Mouse (Mus musculus): ENCODE data around the gene Tmco4. TPM values are rescaled to one million over a fixed set of nuclear protein-coding genes. Genes with fewer than 3 reads are reported as not detected.

Gene Tmco4
- polyA plus RNA-seq, 1 experiment from 2014 or later = 1.3 TPM

DNA sequence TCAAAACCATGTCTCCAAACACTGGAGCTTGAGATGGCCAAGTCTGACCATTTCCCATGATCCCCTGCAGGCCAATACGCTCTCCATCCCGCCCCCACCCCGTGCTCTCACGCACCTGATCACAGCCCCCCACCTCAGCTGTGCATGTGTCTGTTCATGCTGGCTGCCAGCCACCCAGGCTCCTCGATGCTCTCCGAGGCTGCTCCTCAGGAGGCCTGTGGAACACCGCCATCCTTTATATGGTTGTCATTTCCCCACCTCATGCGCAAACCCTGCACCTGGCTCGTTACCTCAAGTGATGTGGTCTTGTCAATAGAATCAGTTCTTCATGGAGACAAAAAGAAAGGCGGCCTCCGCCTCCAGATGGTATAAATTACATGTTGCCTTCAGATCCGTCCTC is 59.8 kb downstream of the Tmco4 start:
- peaks cover 27% of the 10 kb centered on the region for H3K4me1 ChIP-seq (replicated peaks)
- no peak for ATAC-seq (ENCODE audit: low FRiP score)
- peaks cover 23% of the 10 kb centered on the region for H3K27me3 ChIP-seq
- H3K36me3 ChIP-seq = no peaks in the 10 kb centered on the region
- H3K9ac ChIP-seq = no peak overlapping the region
- no peak overlapping the region for H3K4me3 ChIP-seq
- WGBS = 72% methylated on average over 12 of the region's 12 CpGs
- H3K27ac ChIP-seq = 0 out of 2 replicates have a peak overlapping the region, but pooled peaks have one; percentile 35
- H3K4me2 ChIP-seq = no peak overlapping the region
- no peaks in the 10 kb centered on the region for H3K9me3 ChIP-seq

DNA sequence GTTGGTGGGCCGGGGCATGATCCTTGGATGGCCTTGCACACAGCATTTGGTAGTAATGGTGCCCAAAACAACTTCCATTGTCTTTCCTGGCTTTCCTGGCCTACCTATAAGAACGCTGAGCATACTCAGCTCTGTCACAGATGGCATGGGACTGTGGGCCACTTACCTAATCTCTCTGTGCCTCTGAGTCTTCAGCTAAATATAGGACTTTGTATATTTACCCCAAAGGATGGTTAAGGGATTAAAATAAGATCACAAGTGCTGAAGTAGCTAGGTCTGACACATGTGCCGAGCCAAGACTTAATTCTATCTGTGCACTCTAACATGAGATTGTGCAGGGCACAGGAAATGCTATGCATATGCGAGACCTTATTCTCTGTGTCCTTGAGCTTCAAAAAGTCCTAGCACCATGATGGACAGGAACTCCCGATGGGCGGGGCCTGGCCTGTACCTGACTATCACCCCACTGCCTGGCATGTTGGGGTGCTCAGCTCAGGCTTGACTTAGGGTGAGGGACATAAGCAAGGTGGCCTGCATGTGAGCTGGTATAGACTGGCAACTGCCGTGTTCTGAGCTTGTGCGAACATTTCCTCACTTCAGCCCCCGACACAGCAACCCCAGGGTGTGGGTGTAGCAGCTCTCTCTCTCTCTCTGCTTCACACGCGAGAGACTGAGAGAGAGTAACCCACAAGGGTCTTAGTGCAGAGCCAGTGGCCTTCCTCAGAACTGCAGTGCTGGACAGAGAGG is 60.7 kb downstream of the Tmco4 start:
- Histone ChIP-seq H3K4me2 (no peak overlapping the region), H3K27me3 (peaks cover 17% of the 10 kb centered on the region; the same call in 1 of the 2 replicates), H3K9me3 (no peaks in the 10 kb centered on the region), H3K36me3 (no peaks in the 10 kb centered on the region), H3K27ac (peak overlapping the region; percentile 35; the same call in 1 of the 2 replicates), H3K4me1 (replicated peaks) (peaks cover 36% of the 10 kb centered on the region), H3K9ac (no peak overlapping the region), H3K4me3 (no peak overlapping the region)
- WGBS = 83% methylated on average over 11 of the region's 11 CpGs
- no peak for ATAC-seq (ENCODE audit: low FRiP score)

DNA sequence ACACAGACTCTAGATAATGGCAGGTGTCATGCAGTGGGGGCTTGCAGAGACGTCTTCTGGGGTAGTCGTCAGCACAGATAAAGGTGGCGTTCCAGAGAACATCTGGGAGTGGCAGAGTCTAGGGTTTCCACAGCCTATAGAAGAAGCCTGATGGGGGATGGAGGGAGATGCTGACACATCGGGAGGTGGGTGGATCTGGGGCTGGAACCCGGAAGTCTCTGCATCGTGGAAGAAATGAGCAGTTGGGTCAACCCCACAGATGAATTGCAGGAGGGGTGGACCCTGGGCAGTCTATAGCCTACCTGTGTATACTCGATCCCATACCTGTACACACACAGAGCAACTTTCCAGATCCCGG is 61.3 kb downstream of the Tmco4 start:
- Histone ChIP-seq H3K9me3 (no peaks in the 10 kb centered on the region), H3K9ac (no peak overlapping the region), H3K4me2 (no peak overlapping the region), H3K4me1 (replicated peaks) (peaks cover 42% of the 10 kb centered on the region), H3K4me3 (no peak overlapping the region), H3K27me3 (peaks cover 16% of the 10 kb centered on the region; the same call in 1 of the 2 replicates), H3K36me3 (no peaks in the 10 kb centered on the region), H3K27ac (no peak overlapping the region)
- no peak for ATAC-seq (ENCODE audit: low FRiP score)
- 85% methylated on average over 8 of the region's 8 CpGs for WGBS

DNA sequence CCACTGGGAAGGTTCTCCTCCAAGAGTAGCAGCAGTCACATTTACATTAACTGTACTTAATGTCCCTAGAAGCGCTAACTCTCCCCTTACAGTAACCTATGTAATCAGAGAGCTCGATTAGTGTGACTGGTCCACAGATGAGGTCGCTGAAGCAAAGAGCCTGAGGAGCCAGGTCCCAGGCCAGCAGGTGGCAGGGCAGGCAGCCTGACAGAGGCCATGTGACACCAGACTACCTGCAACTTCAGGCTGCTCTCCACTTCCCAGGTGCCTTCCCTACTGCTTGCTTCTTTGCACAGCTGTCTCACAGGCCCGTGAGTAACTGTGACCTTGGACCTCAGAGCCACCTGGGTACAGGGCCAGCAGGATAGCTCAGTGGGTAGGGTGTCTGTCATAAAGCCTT is 61.9 kb downstream of the Tmco4 start:
- WGBS = 46% methylated on average over 4 of the region's 4 CpGs
- peaks cover 16% of the 10 kb centered on the region; the same call in 1 of the 2 replicates for H3K27me3 ChIP-seq
- no peak overlapping the region for H3K27ac ChIP-seq
- no peaks in the 10 kb centered on the region for H3K36me3 ChIP-seq
- peaks cover 44% of the 10 kb centered on the region for H3K4me1 ChIP-seq (replicated peaks)
- H3K4me3 ChIP-seq = no peak overlapping the region
- H3K9ac ChIP-seq = no peak overlapping the region
- no peak overlapping the region for H3K4me2 ChIP-seq
- no peak for ATAC-seq (ENCODE audit: low FRiP score)
- no peaks in the 10 kb centered on the region for H3K9me3 ChIP-seq

DNA sequence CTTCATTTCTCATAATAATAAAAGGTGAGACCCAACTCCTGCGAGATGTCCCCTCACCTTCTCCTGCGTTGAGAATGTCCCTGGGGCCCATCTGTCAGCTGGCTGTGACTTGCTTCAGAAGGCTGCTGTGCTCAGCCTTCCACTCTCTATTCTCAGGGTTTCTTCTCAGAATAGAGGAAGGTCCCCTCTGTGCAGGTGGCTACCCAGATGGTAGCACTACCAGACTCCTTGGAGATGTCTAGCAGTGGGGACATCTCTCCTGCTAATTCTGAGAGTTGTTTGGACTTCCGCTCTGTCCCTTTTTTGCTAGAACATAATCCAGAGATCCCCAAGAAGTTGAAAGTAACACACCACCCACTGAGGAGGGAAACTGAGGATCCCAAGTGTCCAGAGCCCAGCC is 62.3 kb downstream of the Tmco4 start:
- Histone ChIP-seq H3K36me3 (no peaks in the 10 kb centered on the region), H3K4me1 (replicated peaks) (peaks cover 47% of the 10 kb centered on the region), H3K9ac (no peak overlapping the region), H3K27ac (no peak overlapping the region; the same call in 1 of the 2 replicates), H3K27me3 (peaks cover 16% of the 10 kb centered on the region; the same call in 1 of the 2 replicates), H3K4me3 (no peak overlapping the region), H3K4me2 (no peak overlapping the region), H3K9me3 (no peaks in the 10 kb centered on the region)
- WGBS = 85% methylated on average over 3 of the region's 3 CpGs
- no peak for ATAC-seq (ENCODE audit: low FRiP score)

DNA sequence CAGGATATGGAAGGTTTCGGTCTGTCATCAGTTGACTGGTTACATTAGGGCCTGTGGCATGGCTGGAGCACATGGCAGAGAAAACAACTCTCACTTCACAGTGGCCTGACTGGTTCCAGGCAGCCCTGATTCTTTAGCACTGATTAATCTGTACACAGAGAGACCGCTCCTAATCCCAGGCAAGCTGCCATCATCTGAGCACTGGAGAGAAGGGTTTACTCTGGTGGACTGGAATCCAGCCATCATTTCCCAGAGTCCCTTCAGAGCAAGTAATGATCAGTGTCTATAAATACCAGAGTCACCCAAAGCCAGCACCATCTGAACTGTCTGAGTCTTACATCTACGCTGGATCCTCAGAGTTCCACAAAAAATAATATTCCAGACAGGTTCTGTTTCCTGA is 63.1 kb downstream of the Tmco4 start:
- Histone ChIP-seq H3K36me3 (no peaks in the 10 kb centered on the region), H3K4me1 (replicated peaks) (peaks cover 53% of the 10 kb centered on the region), H3K9ac (no peak overlapping the region), H3K9me3 (no peaks in the 10 kb centered on the region), H3K4me2 (no peak overlapping the region), H3K4me3 (no peak overlapping the region), H3K27ac (no peak overlapping the region), H3K27me3 (peaks cover 13% of the 10 kb centered on the region; the same call in 1 of the 2 replicates)
- ATAC-seq (ENCODE audit: low FRiP score) = no peak
- 91% methylated on average over 3 of the region's 3 CpGs for WGBS

DNA sequence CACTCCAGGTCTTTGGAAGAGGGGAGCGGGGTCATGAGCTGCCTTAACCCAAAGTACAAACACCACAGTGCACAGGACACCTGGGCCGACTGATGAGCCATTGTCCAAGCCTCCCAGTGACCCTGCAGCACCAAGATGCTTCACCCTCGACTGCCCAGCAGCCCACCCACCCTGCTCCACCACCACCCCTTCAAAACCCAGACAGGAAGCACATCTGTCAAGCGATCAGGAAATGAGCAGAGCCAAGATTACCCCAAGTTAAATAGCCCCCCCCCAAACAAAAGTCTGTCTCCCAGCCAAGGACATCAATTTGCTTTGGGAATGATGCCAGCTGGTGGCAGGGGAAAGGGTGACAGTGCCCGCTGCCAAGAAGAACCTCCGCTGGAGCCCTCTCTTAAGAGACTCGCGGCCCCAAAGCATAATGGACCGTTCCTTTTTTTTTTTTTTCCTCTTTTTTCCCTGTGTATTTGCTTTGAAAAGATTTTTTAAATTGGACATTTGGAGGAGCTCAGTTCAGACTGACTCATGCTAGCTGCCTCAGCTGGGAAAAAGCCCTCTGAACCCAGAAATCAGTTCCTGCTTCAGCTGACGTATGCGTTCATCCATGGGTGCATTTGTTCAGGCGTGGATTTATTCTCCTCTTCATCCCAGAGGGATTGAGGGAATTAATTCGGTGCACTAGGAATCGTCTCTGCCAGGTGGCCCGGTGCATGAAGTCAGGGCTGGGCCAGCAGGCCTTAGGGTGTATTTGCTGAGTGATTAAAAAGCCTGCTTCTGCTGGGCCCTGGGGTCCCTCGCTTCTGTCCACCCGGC is 65.3 kb downstream of the Tmco4 start:
- H3K4me2 ChIP-seq = no peak overlapping the region
- ATAC-seq (ENCODE audit: low FRiP score) = no peak
- peaks cover 48% of the 10 kb centered on the region for H3K4me1 ChIP-seq (replicated peaks)
- H3K27me3 ChIP-seq = peaks cover 13% of the 10 kb centered on the region
- peak overlapping the region; percentile 72 for H3K27ac ChIP-seq
- H3K9ac ChIP-seq = no peak overlapping the region; the same call in 1 of the 2 replicates
- H3K36me3 ChIP-seq = no peaks in the 10 kb centered on the region
- 30% methylated on average over 17 of the region's 17 CpGs for WGBS
- H3K4me3 ChIP-seq = no peak overlapping the region
- H3K9me3 ChIP-seq = no peaks in the 10 kb centered on the region

DNA sequence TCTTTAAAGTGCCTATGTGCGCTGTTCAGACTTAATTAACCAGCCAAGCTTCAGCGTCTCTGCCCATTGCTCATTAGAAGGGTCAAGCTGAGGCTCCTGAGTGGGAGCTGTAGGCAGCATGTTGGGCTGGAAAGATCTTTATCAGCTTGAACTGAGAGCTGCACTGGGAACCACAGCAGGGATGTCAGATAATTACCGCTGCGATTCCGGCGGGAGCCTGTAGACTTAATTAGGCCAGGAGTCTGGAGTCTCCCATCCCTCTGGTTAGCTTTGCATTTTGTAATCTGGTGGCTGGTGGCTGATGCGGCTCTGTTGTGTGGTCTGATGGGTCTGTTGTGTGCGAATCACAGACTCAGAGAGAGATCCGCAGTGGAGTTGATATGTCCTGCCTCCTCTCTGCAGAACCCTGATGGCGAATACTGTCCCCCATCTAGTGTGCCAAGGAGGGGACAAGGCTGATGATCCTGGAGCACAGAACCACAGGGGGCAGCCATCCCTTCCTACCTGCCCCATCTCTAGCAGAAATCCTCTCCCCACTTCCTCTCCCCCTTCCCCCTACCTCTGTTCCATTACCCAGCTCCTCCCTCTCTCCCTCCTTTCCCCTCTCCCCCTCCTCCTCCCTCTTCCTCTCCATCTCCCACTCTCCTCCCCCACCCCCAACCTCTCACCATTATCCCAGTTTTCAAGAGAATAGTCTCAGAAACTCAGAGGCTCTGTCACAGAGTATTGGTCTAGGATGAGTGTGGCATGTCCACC is 67.6 kb downstream of the Tmco4 start:
- H3K27me3 ChIP-seq = peaks cover 5% of the 10 kb centered on the region; the same call in 1 of the 2 replicates
- no peaks in the 10 kb centered on the region for H3K9me3 ChIP-seq
- peak overlapping the region; percentile 17; the same call in 1 of the 2 replicates for H3K4me2 ChIP-seq
- H3K27ac ChIP-seq = peak overlapping the region; percentile 87
- no peaks in the 10 kb centered on the region for H3K36me3 ChIP-seq
- 7% methylated on average over 10 of the region's 10 CpGs for WGBS
- H3K4me3 ChIP-seq = no peak overlapping the region
- H3K4me1 ChIP-seq (replicated peaks) = peaks cover 42% of the 10 kb centered on the region
- H3K9ac ChIP-seq = no peak overlapping the region
- peak; percentile 72 for ATAC-seq (ENCODE audit: low FRiP score)

DNA sequence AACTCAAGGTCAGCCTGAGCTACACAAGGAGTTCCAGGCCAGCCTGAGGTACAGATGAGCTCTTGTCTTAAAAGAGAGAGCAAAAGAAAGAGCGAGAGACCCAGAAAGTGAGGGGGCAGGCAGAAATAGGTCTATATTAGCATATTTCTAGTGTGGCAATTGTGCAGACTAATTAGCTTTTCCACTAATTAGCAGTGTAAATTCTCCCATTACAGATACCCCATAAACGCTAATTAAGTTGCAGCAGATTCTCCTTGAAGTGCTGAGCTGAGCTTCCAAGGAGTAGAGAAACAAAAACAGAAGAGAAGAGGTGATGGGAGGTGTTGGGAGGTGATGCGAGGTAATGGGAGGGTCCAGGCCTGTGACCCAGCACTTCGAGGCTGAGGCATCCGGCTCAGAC is 69.9 kb downstream of the Tmco4 start:
- Histone ChIP-seq H3K4me3 (no peak overlapping the region), H3K4me1 (replicated peaks) (peaks cover 37% of the 10 kb centered on the region), H3K4me2 (no peak overlapping the region), H3K36me3 (no peaks in the 10 kb centered on the region), H3K9ac (no peak overlapping the region), H3K9me3 (no peaks in the 10 kb centered on the region), H3K27me3 (peaks cover 6% of the 10 kb centered on the region; the same call in 1 of the 2 replicates), H3K27ac (peak overlapping the region; percentile 60; the same call in 1 of the 2 replicates)
- no peak for ATAC-seq (ENCODE audit: low FRiP score)
- WGBS = 68% methylated on average over 5 of the region's 5 CpGs

DNA sequence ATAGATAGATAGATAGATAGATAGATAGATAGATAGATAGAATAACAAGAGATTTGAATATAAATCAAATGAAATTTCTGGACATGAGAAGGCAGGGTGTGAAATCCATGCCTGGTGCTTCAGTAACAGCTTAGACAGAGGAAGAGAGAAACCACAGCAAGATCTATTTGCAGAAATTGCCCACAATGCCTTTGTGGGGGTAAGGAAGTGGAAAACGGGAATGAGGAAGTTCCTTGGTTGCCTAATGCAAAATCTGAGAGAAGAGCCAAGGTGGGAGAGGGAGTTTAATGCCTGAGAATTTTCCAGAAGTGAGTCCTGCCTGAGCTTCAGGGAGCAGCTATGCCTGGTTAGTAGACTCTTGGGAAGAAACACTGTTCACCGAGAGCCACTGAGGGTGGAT is 70.9 kb downstream of the Tmco4 start:
- no peak overlapping the region for H3K4me2 ChIP-seq
- H3K9ac ChIP-seq = no peak overlapping the region
- H3K27ac ChIP-seq = no peak overlapping the region
- H3K36me3 ChIP-seq = no peaks in the 10 kb centered on the region
- ATAC-seq (ENCODE audit: low FRiP score) = no peak
- peaks cover 8% of the 10 kb centered on the region; the same call in 1 of the 2 replicates for H3K27me3 ChIP-seq
- no peaks in the 10 kb centered on the region for H3K9me3 ChIP-seq
- 85% methylated on average over 2 of the region's 2 CpGs for WGBS
- no peak overlapping the region for H3K4me3 ChIP-seq
- peaks cover 27% of the 10 kb centered on the region for H3K4me1 ChIP-seq (replicated peaks)

DNA sequence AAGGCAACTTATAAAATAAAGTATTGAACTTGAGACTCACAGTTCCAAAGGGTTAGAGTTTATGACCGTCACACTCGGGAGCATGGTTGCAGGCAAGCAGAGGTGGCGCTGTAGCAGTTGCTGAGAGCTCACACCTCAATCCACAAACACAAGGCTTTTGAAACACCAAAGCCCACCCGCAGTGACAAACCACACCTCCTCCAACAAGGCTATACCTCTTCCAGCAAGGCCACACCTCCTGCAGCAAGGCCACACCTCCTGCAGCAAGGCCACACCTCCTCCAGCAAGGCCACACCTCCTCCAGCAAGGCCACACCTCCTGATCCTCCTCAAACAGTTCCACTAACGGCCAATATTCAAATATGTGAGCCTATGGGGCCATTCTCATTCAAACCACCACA is 71.9 kb downstream of the Tmco4 start:
- no peak overlapping the region for H3K27ac ChIP-seq
- peaks cover 8% of the 10 kb centered on the region; the same call in 1 of the 2 replicates for H3K27me3 ChIP-seq
- H3K4me3 ChIP-seq = no peak overlapping the region
- H3K9ac ChIP-seq = no peak overlapping the region
- peaks cover 17% of the 10 kb centered on the region for H3K4me1 ChIP-seq (replicated peaks)
- no peaks in the 10 kb centered on the region for H3K36me3 ChIP-seq
- 91% methylated on average over 5 of the region's 5 CpGs for WGBS
- no peaks in the 10 kb centered on the region for H3K9me3 ChIP-seq
- no peak for ATAC-seq (ENCODE audit: low FRiP score)
- no peak overlapping the region for H3K4me2 ChIP-seq

DNA sequence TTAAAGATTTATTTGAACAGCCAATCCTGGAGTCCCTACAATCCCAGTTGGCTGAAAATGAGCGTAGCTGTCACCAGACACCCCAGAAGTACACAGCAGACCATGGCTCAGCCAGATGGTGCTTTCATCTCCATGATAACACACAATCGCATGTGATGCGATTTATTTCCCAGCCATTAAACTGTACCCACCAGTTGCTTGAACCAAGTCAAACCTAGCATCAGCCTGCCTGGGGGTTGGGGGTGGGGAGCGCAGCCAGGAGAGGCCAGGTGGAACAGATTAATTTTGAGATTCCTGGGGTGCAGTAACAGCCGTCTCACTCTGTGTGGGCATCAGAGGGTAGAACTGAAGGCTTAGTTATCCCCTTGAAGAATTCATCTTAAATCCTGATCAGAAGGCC is 73.7 kb downstream of the Tmco4 start:
- H3K36me3 ChIP-seq = no peaks in the 10 kb centered on the region
- no peak for ATAC-seq (ENCODE audit: low FRiP score)
- no peak overlapping the region for H3K4me2 ChIP-seq
- H3K27me3 ChIP-seq = peaks cover 11% of the 10 kb centered on the region; the same call in 1 of the 2 replicates
- no peaks in the 10 kb centered on the region for H3K4me1 ChIP-seq (replicated peaks)
- H3K27ac ChIP-seq = no peak overlapping the region
- 68% methylated on average over 5 of the region's 5 CpGs for WGBS
- H3K9me3 ChIP-seq = no peaks in the 10 kb centered on the region
- H3K4me3 ChIP-seq = no peak overlapping the region
- no peak overlapping the region for H3K9ac ChIP-seq

All from hindbrain, embryonic 13.5 days (tissue).